Mouse (Mus musculus) ES-E14 (cell line): ENCODE data around the gene Gm9747. TPM values are rescaled to one million over a fixed set of nuclear protein-coding genes. Genes with fewer than 3 reads are reported as not detected.

ENCODE experiments used
- DNase-seq: peaks from one replicate; pipeline ENCODE4 v3.0.0-alpha.2; 2013; ENCODE audit warnings: low read depth, low spot score
- H3K27ac ChIP-seq: 2 replicates; pipeline ENCODE4 v1.5.1; 2012; ENCODE audit warnings: low read depth, mild to moderate bottlenecking, low read length, moderate library complexity, mixed read lengths; ENCODE audit not compliant: poor library complexity, insufficient read depth, severe bottlenecking
- H3K36me3 ChIP-seq: 2 replicates; pipeline ENCODE4 v1.6.1; 2012; ENCODE audit warnings: mild to moderate bottlenecking, low read length, moderate library complexity, mixed read lengths; ENCODE audit not compliant: control insufficient read depth, poor library complexity, insufficient read depth, severe bottlenecking
- H3K4me1 ChIP-seq, 2 experiments: fragments of 150-350 bp in 1 of 2; sonication (generic) in 1 of 2; 2 replicates each; pipeline ENCODE4 v1.6.1; 2012; ENCODE audit warnings: low read length in 2 of 2, mild to moderate bottlenecking in 1 of 2, mixed read lengths in 1 of 2; ENCODE audit not compliant: control insufficient read depth in 2 of 2, insufficient read depth in 2 of 2, poor library complexity in 1 of 2
- H3K4me3 ChIP-seq, 2 experiments: fragments of 150-350 bp in 1 of 2; sonication (generic) in 1 of 2; 2 replicates each; pipeline ENCODE4 v1.5.1; 2012; ENCODE audit warnings: low read length in 2 of 2, low read depth in 1 of 2, mild to moderate bottlenecking in 1 of 2, mixed read lengths in 1 of 2; ENCODE audit not compliant: insufficient read depth in 1 of 2, poor library complexity in 1 of 2, severe bottlenecking in 1 of 2
- H3K9ac ChIP-seq: 2 replicates; pipeline ENCODE4 v1.6.1; 2012; ENCODE audit warnings: low read depth, mild to moderate bottlenecking, low read length, mixed read lengths; ENCODE audit not compliant: poor library complexity, insufficient read depth, severe bottlenecking
- H3K9me3 ChIP-seq: fragments of 150-350 bp; sonication (generic); 2 replicates; pipeline ENCODE4 v1.6.1; 2012; ENCODE audit warnings: low read depth, mild to moderate bottlenecking, low read length; ENCODE audit not compliant: control insufficient read depth, insufficient read depth
- CHD2 ChIP-seq: IDR thresholded peaks from 2 replicates; pipeline ENCODE4 v1.6.1; 2014; ENCODE audit warnings: mild to moderate bottlenecking, low read depth, low read length, inconsistent platforms
- HCFC1 ChIP-seq: IDR thresholded peaks from 2 replicates; pipeline ENCODE4 v1.6.1; 2012; ENCODE audit warnings: low read length, inconsistent platforms, borderline replicate concordance; ENCODE audit not compliant: insufficient read depth
- MAFK ChIP-seq: IDR thresholded peaks from 2 replicates; pipeline ENCODE4 v1.6.1; 2014; ENCODE audit warnings: mild to moderate bottlenecking, low read depth, low read length, inconsistent platforms; ENCODE audit not compliant: insufficient read depth
- ZC3H11A ChIP-seq: IDR thresholded peaks from 2 replicates; pipeline ENCODE4 v1.6.1; 2012; ENCODE audit warnings: low read depth, mild to moderate bottlenecking, inconsistent platforms, low read length, borderline replicate concordance
- ZNF384 ChIP-seq: IDR thresholded peaks from 2 replicates; pipeline ENCODE4 v1.6.1; 2012; ENCODE audit warnings: low read depth, low read length, inconsistent platforms
- in situ Hi-C, 2 experiments: fragments of 600-800 bp; cut with MboI; formaldehyde crosslinking; loops; one replicate each; pipeline ENCODE4 v1.15.1; 2025; ENCODE audit warnings: low sequenced_read_pairs in 2 of 2, inconsistent platforms in 1 of 2; ENCODE audit not compliant: unreplicated experiment in 2 of 2
- total RNA-seq: library from RNA; depleted of rRNA; stranded (reverse); fragments of 300-350 nt; gene quantifications from 2 replicates; pipeline ENCODE4 v1.2.3, GENCODE M21; 2012; rRNA removed

Gene Gm9747
- 0.21 and 0.67 TPM in 2 replicates for total RNA-seq

DNA sequence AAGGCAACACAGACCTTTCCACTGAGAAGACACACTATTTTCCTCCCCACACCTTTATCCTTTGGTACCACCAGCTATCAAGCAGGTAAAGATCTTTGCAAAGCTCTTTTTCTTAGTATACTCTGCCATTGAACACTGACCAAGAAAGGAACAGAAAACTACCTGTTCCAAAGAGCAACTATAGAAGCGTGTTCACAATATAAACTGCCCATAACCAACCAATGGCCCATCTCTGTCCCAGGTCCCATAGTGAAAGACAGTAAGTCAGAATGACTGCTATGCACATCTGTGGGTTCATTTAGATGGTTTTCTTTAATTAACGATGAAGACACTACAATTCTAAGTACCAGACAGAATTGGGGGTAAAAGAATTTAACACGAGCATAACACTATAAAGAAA, at the start of gene Gm9747:
TSS of gene Gm9747 (plus strand) at position 301 of the 400 bp plus-strand sequence.
- TF ChIP-seq HCFC1: no peak
- TF ChIP-seq ZNF384: no peak
- TF ChIP-seq MAFK: no peak
- TF ChIP-seq CHD2: no peak
- no peak for TF ChIP-seq ZC3H11A
- Histone ChIP-seq H3K27ac (no peak within 1 kb of the TSS), H3K4me1 (no peaks in the 10 kb centered on the region), H3K9me3 (no peaks in the 10 kb centered on the region), H3K4me3 (no peak within 1 kb of the TSS), H3K36me3 (no peaks in the 10 kb centered on the region), H3K9ac (no peak within 1 kb of the TSS)
- no peak for DNase-seq
- in situ Hi-C loops: no loop called here

GRCm38 (mm10) chr1:82183913-82184442, 48.9 kb upstream of the Gm9747 start:
- in situ Hi-C loops: no loop called here
- Histone ChIP-seq H3K4me3 (no peak overlapping the region), H3K27ac (no peak overlapping the region), H3K9me3 (no peaks in the 10 kb centered on the region), H3K9ac (no peak overlapping the region), H3K4me1 (no peaks in the 10 kb centered on the region), H3K36me3 (no peaks in the 10 kb centered on the region)
- DNase-seq: no peak
- TF ChIP-seq ZC3H11A (no peak), HCFC1 (no peak), ZNF384 (no peak), MAFK (no peak), CHD2 (no peak)

GRCm38 (mm10) chr1:82188549-82189231, 44.2 kb upstream of the Gm9747 start:
- no peak for TF ChIP-seq ZNF384
- no peak for TF ChIP-seq ZC3H11A
- TF ChIP-seq HCFC1: no peak
- no peak for TF ChIP-seq MAFK
- no peak for TF ChIP-seq CHD2
- Histone ChIP-seq H3K4me3 (no peak overlapping the region), H3K9ac (no peak overlapping the region), H3K36me3 (no peaks in the 10 kb centered on the region), H3K9me3 (no peaks in the 10 kb centered on the region), H3K4me1 (no peaks in the 10 kb centered on the region), H3K27ac (no peak overlapping the region)
- DNase-seq: no peak
- in situ Hi-C loops: no loop called here

DNA sequence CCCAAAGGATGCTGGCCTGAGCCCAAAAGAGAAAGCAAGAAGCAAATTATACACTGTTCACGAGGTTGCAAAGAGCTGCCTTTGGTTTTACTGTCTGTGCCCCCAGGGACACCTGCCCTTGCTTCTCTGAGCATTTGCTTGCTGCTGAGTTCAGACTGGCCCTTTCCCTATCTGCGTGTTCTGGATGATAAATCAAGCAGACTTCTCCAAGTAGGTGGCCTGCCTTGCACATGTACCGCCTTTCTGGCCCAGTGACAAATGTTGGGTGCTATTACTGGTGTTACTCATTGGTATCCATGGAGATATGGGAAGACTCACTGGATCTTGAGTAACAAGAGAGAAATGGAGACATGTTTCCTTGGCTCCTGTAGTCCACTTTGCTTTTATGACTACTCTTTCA, 43.4 kb upstream of the Gm9747 start:
- H3K4me3 ChIP-seq: no peak overlapping the region
- no peaks in the 10 kb centered on the region for H3K9me3 ChIP-seq
- H3K27ac ChIP-seq: no peak overlapping the region
- in situ Hi-C loops: no loop called here
- DNase-seq: no peak
- TF ChIP-seq MAFK: no peak
- no peak for TF ChIP-seq HCFC1
- TF ChIP-seq ZNF384: no peak
- no peak for TF ChIP-seq CHD2
- no peak for TF ChIP-seq ZC3H11A
- H3K4me1 ChIP-seq: no peaks in the 10 kb centered on the region
- H3K9ac ChIP-seq: no peak overlapping the region
- no peaks in the 10 kb centered on the region for H3K36me3 ChIP-seq

- Histone ChIP-seq H3K9me3 (no peaks in the 10 kb centered on the region), H3K27ac (no peak overlapping the region), H3K9ac (no peak overlapping the region), H3K4me1 (no peaks in the 10 kb centered on the region), H3K36me3 (no peaks in the 10 kb centered on the region), H3K4me3 (no peak overlapping the region)
- in situ Hi-C loops: no loop called here
- DNase-seq: no peak
- TF ChIP-seq CHD2 (no peak), ZNF384 (no peak), ZC3H11A (no peak), MAFK (no peak), HCFC1 (no peak)
Observed at GRCm38 (mm10) chr1:82191579-82191978, 41.3 kb upstream of the Gm9747 start.
